21 mouse cellular contexts compared by ENCODE assay signal in the genomic region with DNA sequence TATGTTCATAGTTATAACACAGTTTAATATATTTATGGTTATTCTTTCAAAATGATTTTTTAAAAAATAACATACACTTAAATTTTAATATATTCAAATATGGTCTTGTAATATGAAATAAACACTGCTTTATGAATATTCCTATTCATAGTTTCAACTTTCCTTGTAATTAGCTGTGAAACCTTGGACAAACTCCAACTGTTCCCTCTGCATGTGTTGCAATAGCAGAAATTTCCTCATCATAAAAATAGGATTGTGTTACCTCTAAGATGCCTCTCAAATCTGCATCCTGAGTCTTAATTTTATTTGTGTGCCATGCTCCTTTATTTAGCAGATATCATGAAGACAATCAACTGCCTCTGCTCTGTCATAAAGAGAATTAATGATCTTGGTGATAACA.
"Had no signal": no experiment of that assay in that cellular context is flagged by ENCODE, and none has a peak within 500 bp of the region (broad histone marks: within the 10 kb centered on the region; RNA-seq: fewer than 3 reads in every experiment).

No protein-coding gene starts in this region.

- H3K9me3 ChIP-seq: intestine, embryonic 15.5 days; kidney, embryonic 15.5 days; midbrain, embryonic 12.5 days; midbrain, embryonic 15.5 days; neural tube, embryonic 12.5 days; neural tube, embryonic 15.5 days had no signal

- H3K4me1 ChIP-seq: intestine, embryonic 15.5 days; kidney, embryonic 15.5 days; midbrain, embryonic 12.5 days; midbrain, embryonic 15.5 days; neural tube, embryonic 12.5 days; neural tube, embryonic 15.5 days had no signal

- DNase-seq: kidney, adult 11 months; kidney, adult 8-10 months; kidney, postnatal 10 days; kidney, postnatal 36 days; lung, adult 2 months; right cerebral cortex, adult 18-20 months; right cerebral cortex, postnatal 14 days; right cerebral cortex, postnatal 4 days; thymus, adult 2 months; thymus, postnatal 14 days; thymus, postnatal 4 days had no signal

- H3K36me3 ChIP-seq: intestine, embryonic 15.5 days; kidney, embryonic 15.5 days; midbrain, embryonic 12.5 days; midbrain, embryonic 15.5 days; neural tube, embryonic 12.5 days; neural tube, embryonic 15.5 days had no signal

- ATAC-seq: intestine, embryonic 15.5 days; midbrain, embryonic 15.5 days had no signal

- H3K27me3 ChIP-seq: intestine, embryonic 15.5 days; kidney, embryonic 15.5 days; midbrain, embryonic 12.5 days; midbrain, embryonic 15.5 days; neural tube, embryonic 12.5 days; neural tube, embryonic 15.5 days had no signal

- H3K4me3 ChIP-seq: intestine, embryonic 15.5 days; kidney, embryonic 15.5 days; midbrain, embryonic 12.5 days; midbrain, embryonic 15.5 days; neural tube, embryonic 12.5 days; neural tube, embryonic 15.5 days had no signal

- H3K4me2 ChIP-seq: intestine, embryonic 15.5 days; kidney, embryonic 15.5 days; liver, embryonic 11.5 days; midbrain, embryonic 12.5 days; midbrain, embryonic 15.5 days; neural tube, embryonic 12.5 days; neural tube, embryonic 15.5 days had no signal

- H3K27ac ChIP-seq: intestine, embryonic 15.5 days; kidney, embryonic 15.5 days; liver, embryonic 14.5 days; macrophage; midbrain, embryonic 12.5 days; midbrain, embryonic 15.5 days; neural tube, embryonic 12.5 days; neural tube, embryonic 15.5 days; stomach, postnatal 0 days had no signal

- H3K9ac ChIP-seq: intestine, embryonic 15.5 days; kidney, embryonic 15.5 days; liver, embryonic 14.5 days; midbrain, embryonic 12.5 days; midbrain, embryonic 15.5 days; neural tube, embryonic 12.5 days; neural tube, embryonic 15.5 days had no signal
